Mouse (Mus musculus) ES-E14 (cell line): ENCODE measurements at regions not wholly inside any gene's neighbourhood (a gene's known extent, or its start where the extent isn't known, plus 50 kb on each side); places are given as distances from the start of the nearest gene placed in this dataset.

Experiments used
- DNase-seq: peaks from one replicate; pipeline ENCODE4 v3.0.0-alpha.2; 2013; ENCODE audit warnings: low read depth, low spot score
- H3K27ac ChIP-seq: 2 replicates; pipeline ENCODE4 v1.5.1; 2012; ENCODE audit warnings: low read depth, mild to moderate bottlenecking, low read length, moderate library complexity, mixed read lengths; ENCODE audit not compliant: poor library complexity, insufficient read depth, severe bottlenecking
- H3K36me3 ChIP-seq: 2 replicates; pipeline ENCODE4 v1.6.1; 2012; ENCODE audit warnings: mild to moderate bottlenecking, low read length, moderate library complexity, mixed read lengths; ENCODE audit not compliant: control insufficient read depth, poor library complexity, insufficient read depth, severe bottlenecking
- H3K4me1 ChIP-seq, 2 experiments: fragments of 150-350 bp in 1 of 2; sonication (generic) in 1 of 2; 2 replicates each; pipeline ENCODE4 v1.6.1; 2012; ENCODE audit warnings: low read length in 2 of 2, mild to moderate bottlenecking in 1 of 2, mixed read lengths in 1 of 2; ENCODE audit not compliant: control insufficient read depth in 2 of 2, insufficient read depth in 2 of 2, poor library complexity in 1 of 2
- H3K4me3 ChIP-seq, 2 experiments: fragments of 150-350 bp in 1 of 2; sonication (generic) in 1 of 2; 2 replicates each; pipeline ENCODE4 v1.5.1; 2012; ENCODE audit warnings: low read length in 2 of 2, low read depth in 1 of 2, mild to moderate bottlenecking in 1 of 2, mixed read lengths in 1 of 2; ENCODE audit not compliant: insufficient read depth in 1 of 2, poor library complexity in 1 of 2, severe bottlenecking in 1 of 2
- H3K9ac ChIP-seq: 2 replicates; pipeline ENCODE4 v1.6.1; 2012; ENCODE audit warnings: low read depth, mild to moderate bottlenecking, low read length, mixed read lengths; ENCODE audit not compliant: poor library complexity, insufficient read depth, severe bottlenecking
- H3K9me3 ChIP-seq: fragments of 150-350 bp; sonication (generic); 2 replicates; pipeline ENCODE4 v1.6.1; 2012; ENCODE audit warnings: low read depth, mild to moderate bottlenecking, low read length; ENCODE audit not compliant: control insufficient read depth, insufficient read depth
- CHD2 ChIP-seq: IDR thresholded peaks from 2 replicates; pipeline ENCODE4 v1.6.1; 2014; ENCODE audit warnings: mild to moderate bottlenecking, low read depth, low read length, inconsistent platforms
- HCFC1 ChIP-seq: IDR thresholded peaks from 2 replicates; pipeline ENCODE4 v1.6.1; 2012; ENCODE audit warnings: low read length, inconsistent platforms, borderline replicate concordance; ENCODE audit not compliant: insufficient read depth
- MAFK ChIP-seq: IDR thresholded peaks from 2 replicates; pipeline ENCODE4 v1.6.1; 2014; ENCODE audit warnings: mild to moderate bottlenecking, low read depth, low read length, inconsistent platforms; ENCODE audit not compliant: insufficient read depth
- ZC3H11A ChIP-seq: IDR thresholded peaks from 2 replicates; pipeline ENCODE4 v1.6.1; 2012; ENCODE audit warnings: low read depth, mild to moderate bottlenecking, inconsistent platforms, low read length, borderline replicate concordance
- ZNF384 ChIP-seq: IDR thresholded peaks from 2 replicates; pipeline ENCODE4 v1.6.1; 2012; ENCODE audit warnings: low read depth, low read length, inconsistent platforms
- in situ Hi-C, 2 experiments: fragments of 600-800 bp; cut with MboI; formaldehyde crosslinking; loops; one replicate each; pipeline ENCODE4 v1.15.1; 2025; ENCODE audit warnings: low sequenced_read_pairs in 2 of 2, inconsistent platforms in 1 of 2; ENCODE audit not compliant: unreplicated experiment in 2 of 2

GRCm38 (mm10) chr16:78759226-78759625, 171.5 kb upstream of the Chodl start:
- no peaks in the 10 kb centered on the region for H3K36me3 ChIP-seq
- H3K9me3 ChIP-seq = no peaks in the 10 kb centered on the region
- in situ Hi-C loops = no loop called here
- H3K4me1 ChIP-seq = no peaks in the 10 kb centered on the region
- TF ChIP-seq ZC3H11A (no peak), MAFK (no peak), ZNF384 (no peak), CHD2 (no peak), HCFC1 (no peak)
- no peak overlapping the region for H3K4me3 ChIP-seq
- DNase-seq = no peak
- no peak overlapping the region for H3K9ac ChIP-seq
- H3K27ac ChIP-seq = no peak overlapping the region

- TF ChIP-seq ZNF384 (no peak), CHD2 (no peak), ZC3H11A (no peak), MAFK (no peak), HCFC1 (no peak)
- Histone ChIP-seq H3K4me3 (no peak overlapping the region), H3K36me3 (no peaks in the 10 kb centered on the region), H3K9ac (no peak overlapping the region), H3K4me1 (no peaks in the 10 kb centered on the region), H3K27ac (no peak overlapping the region), H3K9me3 (no peaks in the 10 kb centered on the region)
- in situ Hi-C loops = no loop called here
- no peak for DNase-seq
Observed at GRCm38 (mm10) chr16:78737902-78738301, 161.4 kb upstream of the D16Ertd472e start.

- no peak for DNase-seq
- Histone ChIP-seq H3K9ac (no peak overlapping the region), H3K9me3 (no peaks in the 10 kb centered on the region), H3K36me3 (no peaks in the 10 kb centered on the region), H3K4me3 (no peak overlapping the region), H3K27ac (no peak overlapping the region), H3K4me1 (no peaks in the 10 kb centered on the region)
- TF ChIP-seq ZNF384 = no peak
- no peak for TF ChIP-seq ZC3H11A
- TF ChIP-seq CHD2 = no peak
- TF ChIP-seq MAFK = no peak
- TF ChIP-seq HCFC1 = no peak
- in situ Hi-C loops = no loop called here
Observed at GRCm38 (mm10) chr16:78730583-78731501, 154.3 kb upstream of the D16Ertd472e start.

GRCm38 (mm10) chr16:78725541-78725940, 149.0 kb upstream of the D16Ertd472e start:
- Histone ChIP-seq H3K9me3 (no peaks in the 10 kb centered on the region), H3K9ac (no peak overlapping the region), H3K27ac (no peak overlapping the region), H3K4me1 (no peaks in the 10 kb centered on the region), H3K4me3 (no peak overlapping the region), H3K36me3 (no peaks in the 10 kb centered on the region)
- in situ Hi-C loops = no loop called here
- no peak for TF ChIP-seq ZC3H11A
- no peak for TF ChIP-seq MAFK
- no peak for TF ChIP-seq CHD2
- TF ChIP-seq HCFC1 = no peak
- no peak for TF ChIP-seq ZNF384
- DNase-seq = no peak
